Mouse (Mus musculus) testis, adult 2 months (tissue): Measurements from ENCODE around the gene Txn2. TPM values are rescaled to one million over a fixed set of nuclear protein-coding genes. Genes with fewer than 3 reads are reported as not detected.

ENCODE experiments used
- H3K27ac ChIP-seq: fragments of 200-500 bp; 2 replicates; pipeline ENCODE4 v1.5.1; 2012; ENCODE audit warnings: low read depth, low read length; ENCODE audit not compliant: control insufficient read depth, insufficient read depth
- H3K27me3 ChIP-seq: fragments of 200-500 bp; 2 replicates; pipeline ENCODE4 v1.6.1; 2012; ENCODE audit warnings: mild to moderate bottlenecking, low read length, moderate library complexity; ENCODE audit not compliant: control insufficient read depth, insufficient read depth
- H3K36me3 ChIP-seq: fragments of 200-500 bp; 2 replicates; pipeline ENCODE4 v1.6.1; 2012; ENCODE audit warnings: mild to moderate bottlenecking, low read length; ENCODE audit not compliant: control insufficient read depth, insufficient read depth
- H3K4me1 ChIP-seq: fragments of 200-500 bp; 2 replicates; pipeline ENCODE4 v1.6.1; 2012; ENCODE audit warnings: low read length; ENCODE audit not compliant: control insufficient read depth, insufficient read depth
- H3K4me3 ChIP-seq: fragments of 200-500 bp; 2 replicates; pipeline ENCODE4 v1.5.1; 2012; ENCODE audit warnings: low read depth, mild to moderate bottlenecking, low read length, moderate library complexity, mixed read lengths; ENCODE audit not compliant: control insufficient read depth
- CTCF ChIP-seq: fragments of 200-500 bp; IDR thresholded peaks from 2 replicates; pipeline ENCODE4 v1.5.1; 2012; ENCODE audit warnings: low read depth, mild to moderate bottlenecking, inconsistent platforms, low read length, moderate library complexity; ENCODE audit not compliant: control insufficient read depth, insufficient read depth, insufficient replicate concordance
- POLR2A ChIP-seq: fragments of 200-500 bp; IDR thresholded peaks from 2 replicates; pipeline ENCODE4 v1.6.1; 2012; ENCODE audit warnings: low read depth, mild to moderate bottlenecking, inconsistent platforms, low read length, moderate library complexity; ENCODE audit not compliant: control insufficient read depth
- polyA plus RNA-seq: library from polyadenylated mRNA; depleted of rRNA; stranded (reverse); fragments of >200 nt; gene quantifications from 2 replicates; pipeline ENCODE4 v1.2.3, GENCODE M21; 2012

The Txn2 gene
- polyA plus RNA-seq, 1 experiment, result 133 TPM

DNA sequence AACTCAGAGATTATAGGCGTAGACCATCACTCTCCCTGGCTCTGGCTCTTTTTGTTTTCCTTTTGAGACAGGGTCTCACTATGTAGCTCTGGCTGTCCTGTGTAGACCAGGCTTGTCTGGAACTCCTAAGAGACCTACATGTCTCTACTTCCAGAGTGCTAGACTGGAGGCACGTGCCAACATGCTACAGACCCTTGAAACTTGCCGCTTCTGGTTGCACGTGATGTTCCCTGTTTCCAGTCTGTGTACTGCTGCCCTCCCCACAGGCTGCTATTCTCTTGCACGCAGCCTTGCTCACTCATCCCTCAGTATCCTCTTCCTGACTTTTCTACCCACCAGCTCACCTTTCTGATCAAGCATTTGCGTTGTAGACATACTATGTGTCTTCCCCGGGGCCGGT lies 22.7 kb downstream of the Txn2 start:
- TF ChIP-seq CTCF (no peak), POLR2A (no peak)
- Histone ChIP-seq H3K27ac (no peak overlapping the region), H3K36me3 (no peaks in the 10 kb centered on the region), H3K4me3 (no peak overlapping the region), H3K27me3 (no peaks in the 10 kb centered on the region), H3K4me1 (peaks cover 2% of the 10 kb centered on the region)

DNA sequence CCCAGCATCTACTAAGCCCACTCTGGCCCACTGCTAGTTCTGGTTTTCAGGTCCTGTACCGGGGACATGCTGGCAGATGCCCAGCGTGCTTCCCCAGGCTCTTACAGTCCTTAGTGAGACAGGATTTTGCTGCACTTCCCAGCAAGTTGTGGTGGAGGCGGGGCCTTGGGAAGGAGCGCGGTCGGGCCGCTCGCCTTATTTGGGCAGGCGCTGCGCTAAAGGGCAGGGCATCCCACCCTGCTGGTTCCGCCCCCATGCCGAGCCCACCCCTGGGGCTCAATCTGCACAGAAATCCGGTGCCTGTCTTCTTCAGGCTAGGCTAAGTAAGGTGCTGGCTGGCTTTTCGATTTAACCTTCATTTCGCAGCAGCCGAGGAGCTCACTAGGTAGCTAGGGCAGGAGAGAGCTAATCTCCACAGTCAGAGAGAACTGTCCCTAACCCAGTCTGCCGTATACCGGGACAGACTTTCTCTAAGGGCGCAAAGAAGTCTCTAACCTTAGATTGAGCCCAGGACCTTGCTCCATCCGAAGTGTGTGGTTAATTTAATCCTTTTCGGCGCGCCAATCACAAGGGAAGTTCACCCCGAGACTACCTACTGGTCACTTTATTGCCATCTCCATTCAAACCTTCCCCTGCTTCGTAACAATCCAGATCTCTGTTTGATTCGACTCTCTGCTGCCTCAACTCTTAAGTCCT lies 23.4 kb downstream of the Txn2 start:
- no peaks in the 10 kb centered on the region for H3K36me3 ChIP-seq
- TF ChIP-seq CTCF (no peak), POLR2A (no peak)
- peak overlapping the region; percentile 18; the same call in 1 of the 2 replicates for H3K27ac ChIP-seq
- H3K27me3 ChIP-seq, result no peaks in the 10 kb centered on the region
- H3K4me3 ChIP-seq, result no peak overlapping the region; the same call in 1 of the 2 replicates
- H3K4me1 ChIP-seq, result peaks cover 2% of the 10 kb centered on the region

DNA sequence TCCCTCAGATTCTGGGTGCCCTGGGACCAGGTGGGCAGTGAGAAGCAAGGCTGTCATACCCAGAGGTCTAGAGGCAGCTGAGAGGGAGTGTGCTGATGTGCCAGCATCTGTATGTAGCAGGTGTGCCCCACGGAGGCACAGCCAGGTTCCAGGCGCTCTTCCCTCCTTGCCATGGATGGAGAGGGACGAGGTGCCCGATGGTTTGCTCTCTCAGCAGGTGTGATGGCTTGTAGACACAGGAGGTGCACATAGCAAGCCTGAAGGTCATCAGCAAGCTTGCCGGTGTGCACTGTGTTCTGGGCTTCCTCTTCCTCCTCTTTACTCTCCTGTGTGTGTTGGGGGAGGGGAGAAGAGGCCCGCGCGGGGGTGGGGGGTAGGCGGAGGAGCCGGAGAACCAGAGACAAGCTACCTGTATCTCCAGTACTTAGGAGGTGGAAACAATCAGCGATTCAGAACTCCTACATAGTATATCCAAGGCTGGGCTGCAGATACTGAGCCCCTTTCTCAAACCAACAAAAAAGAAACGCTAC lies 24.4 kb downstream of the Txn2 start:
- no peak overlapping the region for H3K4me3 ChIP-seq
- no peaks in the 10 kb centered on the region for H3K27me3 ChIP-seq
- no peaks in the 10 kb centered on the region for H3K36me3 ChIP-seq
- TF ChIP-seq CTCF, result no peak
- no peak for TF ChIP-seq POLR2A
- H3K27ac ChIP-seq, result no peak overlapping the region
- H3K4me1 ChIP-seq, result peaks cover 2% of the 10 kb centered on the region

DNA sequence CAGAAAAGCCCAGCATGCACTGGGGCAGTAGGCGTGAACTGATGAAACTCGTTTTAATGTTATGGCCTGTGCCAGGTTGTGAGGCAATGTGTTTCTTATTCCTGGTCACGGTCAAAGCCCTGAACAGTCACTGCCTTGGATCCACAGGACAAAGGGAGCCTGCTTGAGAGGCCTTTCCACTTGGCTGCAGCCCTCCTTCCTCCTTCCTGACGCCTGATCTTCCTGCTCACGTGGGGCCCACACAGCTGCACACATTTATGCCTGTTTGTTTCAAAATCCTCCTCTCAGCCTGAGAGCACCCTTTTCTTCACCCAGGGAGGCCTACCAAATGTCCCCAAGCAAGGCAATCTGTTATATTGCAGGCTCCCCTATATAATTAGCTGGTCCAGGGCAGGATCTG lies 25.6 kb downstream of the Txn2 start:
- Histone ChIP-seq H3K4me1 (peaks cover 2% of the 10 kb centered on the region), H3K36me3 (no peaks in the 10 kb centered on the region), H3K27me3 (no peaks in the 10 kb centered on the region), H3K4me3 (no peak overlapping the region), H3K27ac (no peak overlapping the region)
- no peak for TF ChIP-seq CTCF
- TF ChIP-seq POLR2A, result no peak

DNA sequence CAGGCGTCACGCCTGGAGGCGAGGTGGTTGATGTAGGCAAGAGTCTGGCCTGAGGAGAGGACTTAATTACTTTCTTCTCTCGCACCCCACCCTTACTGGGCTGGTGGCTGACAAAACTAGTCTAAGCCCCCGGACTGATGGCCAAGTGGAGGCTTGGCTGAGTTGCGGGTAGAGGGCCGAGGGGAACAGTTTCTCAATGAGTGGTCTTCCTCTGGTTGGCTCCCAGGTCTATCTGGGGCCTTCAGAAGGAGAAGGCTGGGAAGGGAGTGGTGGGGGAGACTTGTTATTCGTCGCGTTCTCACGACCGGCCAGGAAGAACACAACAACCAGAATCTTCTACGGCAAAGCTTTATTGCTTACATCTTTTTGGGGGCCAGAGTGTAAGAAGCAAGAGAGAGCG lies 33.9 kb downstream of the Txn2 start:
- H3K27me3 ChIP-seq, result no peaks in the 10 kb centered on the region
- no peak overlapping the region for H3K27ac ChIP-seq
- TF ChIP-seq POLR2A (no peak), CTCF (no peak)
- peaks cover 5% of the 10 kb centered on the region for H3K4me1 ChIP-seq
- H3K36me3 ChIP-seq, result no peaks in the 10 kb centered on the region
- H3K4me3 ChIP-seq, result no peak overlapping the region

DNA sequence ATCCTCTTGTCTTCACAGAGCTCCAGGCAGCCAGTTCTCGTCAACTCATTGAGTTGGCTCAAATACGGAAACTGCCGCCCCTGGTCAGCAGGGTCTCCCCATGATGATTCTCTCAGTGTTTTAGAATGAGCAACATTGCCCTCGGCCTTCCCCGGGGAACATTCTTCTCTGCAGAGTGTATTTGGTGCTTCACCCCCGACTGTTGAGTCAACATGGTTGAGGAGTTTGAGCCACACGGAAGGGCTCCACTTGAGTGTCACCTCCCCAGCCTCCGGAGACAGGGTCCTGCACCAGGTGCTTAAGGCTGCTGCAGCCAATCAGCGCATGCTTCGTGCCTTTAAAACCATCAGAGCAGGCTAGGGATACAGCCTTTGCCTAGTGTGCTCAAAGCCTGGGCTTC lies 35.5 kb downstream of the Txn2 start:
- Histone ChIP-seq H3K4me1 (peaks cover 5% of the 10 kb centered on the region), H3K27me3 (no peaks in the 10 kb centered on the region), H3K27ac (no peak overlapping the region), H3K36me3 (no peaks in the 10 kb centered on the region), H3K4me3 (no peak overlapping the region)
- no peak for TF ChIP-seq CTCF
- no peak for TF ChIP-seq POLR2A

DNA sequence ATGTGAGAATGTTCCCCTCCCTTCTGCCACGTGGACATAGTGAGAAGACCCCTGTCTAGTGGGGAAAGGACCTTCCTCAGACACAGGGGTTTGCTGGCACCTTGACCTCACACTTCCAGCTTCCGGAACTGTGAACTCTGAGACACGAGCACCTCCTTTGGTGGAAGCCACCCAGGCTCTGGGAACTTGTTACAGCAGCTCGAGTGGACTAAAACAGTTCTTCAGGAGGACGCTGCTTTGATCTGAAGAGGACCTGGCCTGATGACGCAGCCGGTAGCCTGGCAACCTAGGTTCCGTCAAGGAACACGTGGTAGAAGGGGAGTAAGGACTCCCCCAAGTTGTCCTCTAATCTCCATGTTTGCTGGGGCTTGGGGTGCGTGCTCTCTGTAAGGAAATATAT lies 36.4 kb downstream of the Txn2 start:
- TF ChIP-seq CTCF (no peak), POLR2A (no peak)
- Histone ChIP-seq H3K27ac (no peak overlapping the region), H3K27me3 (no peaks in the 10 kb centered on the region), H3K4me3 (no peak overlapping the region), H3K4me1 (peaks cover 5% of the 10 kb centered on the region), H3K36me3 (no peaks in the 10 kb centered on the region)
